Mouse (Mus musculus): ENCODE results near the gene Rnf144a.
A peak's percentile ranks its signal among the peaks of the same experiment; 100 is the strongest.
"Not testable (repeated sequence)": the region's sequence is repeated elsewhere in the genome, so short reads cannot be mapped to it uniquely, and the experiment has no call there.

The Rnf144a gene

GRCm38 (mm10) chr12:26316261-26316660 lies 98.8 kb downstream of the Rnf144a start:
- DNase-seq (ENCODE audit: low spot score) = peak; percentile 72

- peak; percentile 47 for DNase-seq (ENCODE audit: low spot score)
Measured at GRCm38 (mm10) chr12:26314959-26315358, 100.1 kb downstream of the Rnf144a start.

GRCm38 (mm10) chr12:26311548-26311947 lies 103.5 kb downstream of the Rnf144a start:
- DNase-seq (ENCODE audit: low spot score) = peak; percentile 53

GRCm38 (mm10) chr12:26310247-26310646 lies 104.8 kb downstream of the Rnf144a start:
- DNase-seq (ENCODE audit: low spot score) = no peak

- no peak for DNase-seq (ENCODE audit: low spot score)
Measured at GRCm38 (mm10) chr12:26302886-26303285, 112.2 kb downstream of the Rnf144a start.

GRCm38 (mm10) chr12:26299515-26300090 lies 115.5 kb downstream of the Rnf144a start:
- no peak for DNase-seq (ENCODE audit: low spot score)

- DNase-seq (ENCODE audit: low spot score) = not testable (repeated sequence)
Measured at GRCm38 (mm10) chr12:26295995-26296394, 119.1 kb downstream of the Rnf144a start.

GRCm38 (mm10) chr12:26289200-26289599 lies 125.9 kb downstream of the Rnf144a start:
- DNase-seq (ENCODE audit: low spot score) = no peak

- DNase-seq (ENCODE audit: low spot score) = no peak
Measured at GRCm38 (mm10) chr12:26288347-26288746, 126.7 kb downstream of the Rnf144a start.

- no peak for DNase-seq (ENCODE audit: low spot score)
Measured at GRCm38 (mm10) chr12:26285939-26286338, 129.1 kb downstream of the Rnf144a start.

GRCm38 (mm10) chr12:26285460-26285859 lies 129.6 kb downstream of the Rnf144a start:
- no peak for DNase-seq (ENCODE audit: low spot score)

GRCm38 (mm10) chr12:26280719-26281480 lies 134.2 kb downstream of the Rnf144a start:
- DNase-seq (ENCODE audit: low spot score) = peak; percentile 14

- peak; percentile 25 for DNase-seq (ENCODE audit: low spot score)
Measured at GRCm38 (mm10) chr12:26277002-26277669, 137.9 kb downstream of the Rnf144a start.

- no peak for DNase-seq (ENCODE audit: low spot score)
Measured at GRCm38 (mm10) chr12:26276556-26276955, 138.5 kb downstream of the Rnf144a start.
